Mouse (Mus musculus): ENCODE measurements around the gene Inha. TPM values are rescaled to one million over a fixed set of nuclear protein-coding genes. Genes with fewer than 3 reads are reported as not detected.

Gene Inha
- 2.9 TPM in 2 replicates for polyA plus RNA-seq (2012; rRNA removed)

GRCm38 (mm10) chr1:75507006-75507405, at the start of gene Inha:
TSS of gene Inha (plus strand) at chr1:75507077.
- Histone ChIP-seq H3K4me3 (ENCODE audit: extremely low read depth, insufficient read depth, insufficient read length) (peak within 1 kb of the TSS; percentile 16; the same call in 1 of the 2 replicates), H3K36me3 (ENCODE audit: control insufficient read depth, insufficient read depth, low read length) (no peaks in the 10 kb centered on the region), H3K4me1 (ENCODE audit: control insufficient read depth, insufficient read depth, insufficient read length) (no peaks in the 10 kb centered on the region; the same call in 1 of the 2 replicates), H3K27ac (ENCODE audit: insufficient read depth, low read length) (no peak within 1 kb of the TSS), H3K27me3 (ENCODE audit: control insufficient read depth, insufficient read depth, low read length) (peaks cover 13% of the 10 kb centered on the region)
- WGBS: 88% methylated on average over 10 of the region's 10 CpGs
- no peak for TF ChIP-seq CTCF (IDR thresholded peaks at IDR 0.05; ENCODE audit: extremely low read depth, insufficient read depth, insufficient read length, insufficient replicate concordance)
- no peak for DNase-seq (ENCODE audit: low read depth in 1 of 2, low spot score in 2 of 2)

GRCm38 (mm10) chr1:75457710-75458024, 49.2 kb upstream of the Inha start:
- peaks cover 5% of the 10 kb centered on the region; the same call in 1 of the 2 replicates for H3K4me1 ChIP-seq (ENCODE audit: control insufficient read depth, insufficient read depth, insufficient read length)
- TF ChIP-seq CTCF (IDR thresholded peaks at IDR 0.05; ENCODE audit: extremely low read depth, insufficient read depth, insufficient read length, insufficient replicate concordance) (no peak), POLR2A (IDR thresholded peaks at IDR 0.05; ENCODE audit: low read depth, low read length) (no peak)
- no peaks in the 10 kb centered on the region for H3K36me3 ChIP-seq (ENCODE audit: control insufficient read depth, insufficient read depth, low read length)
- H3K27me3 ChIP-seq (ENCODE audit: control insufficient read depth, insufficient read depth, low read length): peaks cover 16% of the 10 kb centered on the region
- whole genome bisulfite sequencing: 10% methylated on average over 10 of the region's 10 CpGs
- H3K27ac ChIP-seq (ENCODE audit: insufficient read depth, low read length): no peak overlapping the region
- no peak overlapping the region for H3K4me3 ChIP-seq (ENCODE audit: extremely low read depth, insufficient read depth, insufficient read length)
- DNase-seq (ENCODE audit: low read depth in 1 of 2, low spot score in 2 of 2): no peak

- Histone ChIP-seq H3K27ac (ENCODE audit: insufficient read depth, low read length) (no peak overlapping the region), H3K4me1 (ENCODE audit: control insufficient read depth, insufficient read depth, insufficient read length) (peaks cover 5% of the 10 kb centered on the region; the same call in 1 of the 2 replicates), H3K36me3 (ENCODE audit: control insufficient read depth, insufficient read depth, low read length) (no peaks in the 10 kb centered on the region), H3K27me3 (ENCODE audit: control insufficient read depth, insufficient read depth, low read length) (peaks cover 16% of the 10 kb centered on the region), H3K4me3 (ENCODE audit: extremely low read depth, insufficient read depth, insufficient read length) (no peak overlapping the region)
- TF ChIP-seq POLR2A (IDR thresholded peaks at IDR 0.05; ENCODE audit: low read depth, low read length) (no peak), CTCF (IDR thresholded peaks at IDR 0.05; ENCODE audit: extremely low read depth, insufficient read depth, insufficient read length, insufficient replicate concordance) (no peak)
- 11% methylated on average over 42 of the region's 42 CpGs for WGBS
- DNase-seq (ENCODE audit: low read depth in 1 of 2, low spot score in 2 of 2): no peak
Measured at GRCm38 (mm10) chr1:75458025-75458788, 48.7 kb upstream of the Inha start.

GRCm38 (mm10) chr1:75458789-75459684, 47.8 kb upstream of the Inha start:
- Histone ChIP-seq H3K4me1 (ENCODE audit: control insufficient read depth, insufficient read depth, insufficient read length) (peaks cover 5% of the 10 kb centered on the region; the same call in 1 of the 2 replicates), H3K4me3 (ENCODE audit: extremely low read depth, insufficient read depth, insufficient read length) (no peak overlapping the region), H3K27me3 (ENCODE audit: control insufficient read depth, insufficient read depth, low read length) (peaks cover 16% of the 10 kb centered on the region), H3K36me3 (ENCODE audit: control insufficient read depth, insufficient read depth, low read length) (no peaks in the 10 kb centered on the region), H3K27ac (ENCODE audit: insufficient read depth, low read length) (no peak overlapping the region)
- WGBS: 27% methylated on average over 22 of the region's 23 CpGs
- TF ChIP-seq POLR2A (IDR thresholded peaks at IDR 0.05; ENCODE audit: low read depth, low read length) (no peak), CTCF (IDR thresholded peaks at IDR 0.05; ENCODE audit: extremely low read depth, insufficient read depth, insufficient read length, insufficient replicate concordance) (no peak)
- no peak for DNase-seq (ENCODE audit: low read depth in 1 of 2, low spot score in 2 of 2)

- H3K4me3 ChIP-seq (ENCODE audit: extremely low read depth, insufficient read depth, insufficient read length): no peak overlapping the region
- no peaks in the 10 kb centered on the region for H3K36me3 ChIP-seq (ENCODE audit: control insufficient read depth, insufficient read depth, low read length)
- no peak for DNase-seq (ENCODE audit: low read depth in 1 of 2, low spot score in 2 of 2)
- H3K4me1 ChIP-seq (ENCODE audit: control insufficient read depth, insufficient read depth, insufficient read length): peaks cover 5% of the 10 kb centered on the region; the same call in 1 of the 2 replicates
- no peak overlapping the region for H3K27ac ChIP-seq (ENCODE audit: insufficient read depth, low read length)
- TF ChIP-seq POLR2A (IDR thresholded peaks at IDR 0.05; ENCODE audit: low read depth, low read length) (no peak), CTCF (IDR thresholded peaks at IDR 0.05; ENCODE audit: extremely low read depth, insufficient read depth, insufficient read length, insufficient replicate concordance) (no peak)
- 74% methylated on average over 7 of the region's 7 CpGs for WGBS
- peaks cover 16% of the 10 kb centered on the region for H3K27me3 ChIP-seq (ENCODE audit: control insufficient read depth, insufficient read depth, low read length)
Measured at GRCm38 (mm10) chr1:75460297-75460696, 46.6 kb upstream of the Inha start.

GRCm38 (mm10) chr1:75462636-75463035, 44.2 kb upstream of the Inha start:
- 26% methylated on average over 1 of the region's 1 CpGs for WGBS
- no peak for DNase-seq (ENCODE audit: low read depth in 1 of 2, low spot score in 2 of 2)
- Histone ChIP-seq H3K27ac (ENCODE audit: insufficient read depth, low read length) (no peak overlapping the region), H3K36me3 (ENCODE audit: control insufficient read depth, insufficient read depth, low read length) (no peaks in the 10 kb centered on the region), H3K27me3 (ENCODE audit: control insufficient read depth, insufficient read depth, low read length) (peaks cover 12% of the 10 kb centered on the region), H3K4me1 (ENCODE audit: control insufficient read depth, insufficient read depth, insufficient read length) (peaks cover 5% of the 10 kb centered on the region; the same call in 1 of the 2 replicates), H3K4me3 (ENCODE audit: extremely low read depth, insufficient read depth, insufficient read length) (no peak overlapping the region)
- TF ChIP-seq CTCF (IDR thresholded peaks at IDR 0.05; ENCODE audit: extremely low read depth, insufficient read depth, insufficient read length, insufficient replicate concordance): no peak
- TF ChIP-seq POLR2A (IDR thresholded peaks at IDR 0.05; ENCODE audit: low read depth, low read length): no peak

All from spleen, adult 2 months (tissue).